Mouse (Mus musculus): ENCODE results near the gene Pex26.

DNA sequence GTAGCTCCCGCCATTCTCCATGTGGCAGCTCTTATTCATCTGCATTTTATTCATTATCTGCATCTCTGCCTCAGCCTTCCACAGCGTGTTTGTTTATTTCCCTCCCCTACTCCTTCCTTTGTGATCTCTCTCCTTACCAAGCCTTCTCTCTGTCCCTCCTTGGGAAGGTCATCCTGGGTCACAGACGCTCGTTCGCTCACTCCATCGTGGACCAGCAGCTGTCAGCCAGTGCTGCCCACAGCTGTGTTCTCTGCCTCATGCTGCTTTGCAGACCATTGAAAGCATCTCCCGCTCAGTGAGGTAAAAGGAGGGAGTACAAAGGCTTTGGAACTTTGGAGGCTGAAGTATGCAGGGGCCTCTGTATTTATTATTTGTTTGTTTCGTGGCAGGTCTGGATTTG lies 37.6 kb upstream of the Pex26 start:
- TF ChIP-seq POLR2AphosphoS5 (IDR thresholded peaks at IDR 0.05; ENCODE audit: borderline replicate concordance, low read depth, low read length), result no peak
- no peak for TF ChIP-seq MAX (IDR thresholded peaks at IDR 0.05; ENCODE audit: low read length)
- no peak for TF ChIP-seq RCOR1 (IDR thresholded peaks at IDR 0.05; ENCODE audit: low read depth, low read length)
- no peak for TF ChIP-seq MXI1 (IDR thresholded peaks at IDR 0.05; ENCODE audit: low read depth, low read length)
- no peak for TF ChIP-seq CTCF (IDR thresholded peaks at IDR 0.05 in 2 of 3, conservative IDR thresholded peaks at IDR 0.05 in 1 of 3; ENCODE audit: control insufficient read depth in 1 of 3, insufficient read depth in 1 of 3, low read depth in 2 of 3, low read length in 3 of 3, poor library complexity in 1 of 3, severe bottlenecking in 1 of 3)
- no peak for TF ChIP-seq TCF12 (IDR thresholded peaks at IDR 0.05; ENCODE audit: low read depth, low read length)

Data from MEL (cell line).